Mouse (Mus musculus) kidney, adult 8-10 months (tissue): ENCODE results near the gene Vmn1r27.

ENCODE experiments used
- DNase-seq, 2 experiments: peaks; one replicate each; pipeline ENCODE4 v3.0.0; 2022

Gene Vmn1r27

DNA sequence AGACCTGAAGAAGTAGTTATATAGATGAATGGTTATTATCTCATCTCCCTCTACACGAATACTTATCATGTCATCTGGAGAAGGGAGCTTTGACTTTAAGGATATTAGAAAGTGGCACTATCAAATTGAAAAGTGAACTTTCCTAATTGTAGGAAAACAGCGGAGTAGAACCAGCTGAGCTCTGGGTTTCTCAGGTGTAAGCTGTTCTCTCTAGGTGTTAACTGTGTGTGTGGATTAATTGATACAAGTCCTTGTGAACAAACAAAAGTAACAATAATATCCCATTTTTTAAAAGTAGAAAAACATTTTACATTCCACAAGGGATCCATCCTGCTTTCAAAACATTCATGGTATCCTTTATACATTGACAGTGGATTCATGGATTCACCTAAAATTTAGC, at the start of gene Vmn1r27:
Gene Vmn1r27, minus strand, starts transcription at position 101 of the 400 bp plus-strand sequence.
- DNase-seq: no peak

DNA sequence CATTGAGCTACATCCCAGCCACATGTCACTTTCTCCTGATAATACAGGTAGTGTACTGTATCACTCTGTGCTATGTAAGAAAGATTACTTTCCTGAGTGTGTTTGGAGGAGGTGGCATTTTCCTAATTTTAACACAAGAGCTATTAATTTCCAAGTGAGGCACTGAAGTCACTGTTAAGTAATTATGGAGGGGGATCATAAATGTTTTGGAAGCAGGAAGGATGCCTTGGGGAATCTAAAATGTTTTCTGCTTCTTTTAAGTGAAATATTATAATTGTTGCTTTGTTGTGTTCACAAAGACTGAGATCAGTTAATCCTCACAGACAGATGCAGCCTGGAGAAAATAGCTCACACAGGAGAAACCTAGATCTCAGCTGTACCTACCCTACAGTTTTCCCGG, 43.1 kb upstream of the Vmn1r27 start, which contains the start of gene Vmn1r28:
Gene Vmn1r28, plus strand, starts transcription at position 301 of the 400 bp plus-strand sequence.
- no peak for DNase-seq

DNA sequence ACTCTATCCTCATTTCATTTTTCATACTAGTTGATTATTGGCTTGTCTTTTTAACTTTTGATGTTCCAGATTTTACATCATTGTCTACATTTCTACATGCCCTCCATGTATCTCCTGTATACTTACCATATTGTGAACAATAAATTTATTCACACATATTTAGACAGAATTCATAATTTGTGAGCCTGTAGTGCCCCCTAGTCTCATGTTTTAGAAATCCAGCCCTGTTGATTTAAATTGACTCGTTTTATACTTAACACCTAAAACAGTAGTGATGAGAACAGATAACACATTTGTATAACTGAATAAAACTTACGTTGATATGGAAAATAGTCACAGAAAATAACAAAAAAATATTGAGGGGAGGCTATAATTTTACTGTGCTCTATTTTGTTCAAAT, 2.5 kb downstream of the Vmn1r27 start:
- no peak for DNase-seq
